Mouse (Mus musculus) neural tube, embryonic 10.5 days (tissue): ENCODE results near the gene Gtf2i.

Experiments
- DNase-seq: peaks from one replicate; pipeline ENCODE4 v3.0.0-alpha.2; 2017; ENCODE audit warnings: low spot score; ENCODE audit errors: extremely low spot score

The Gtf2i gene

DNA sequence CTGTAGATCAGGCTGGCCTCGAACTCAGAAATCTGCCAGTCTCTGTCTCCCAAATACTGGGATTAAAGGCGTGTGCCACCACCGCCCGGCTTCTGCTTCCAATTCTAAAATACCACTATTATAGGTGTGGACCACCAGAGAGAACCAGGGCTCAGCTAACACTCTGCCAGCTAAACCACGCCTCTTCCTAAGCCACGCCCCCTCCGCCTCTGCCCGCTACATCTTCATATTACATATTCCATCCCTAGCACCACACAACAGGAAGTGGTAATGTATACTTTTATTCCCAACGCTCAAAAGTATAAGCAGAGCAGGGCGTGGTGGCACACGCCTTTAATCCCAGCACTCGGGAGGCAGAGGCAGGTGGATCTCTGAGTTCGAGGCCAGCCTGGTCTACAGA is 8.8 kb upstream of the Gtf2i start:
- DNase-seq, result no peak

DNA sequence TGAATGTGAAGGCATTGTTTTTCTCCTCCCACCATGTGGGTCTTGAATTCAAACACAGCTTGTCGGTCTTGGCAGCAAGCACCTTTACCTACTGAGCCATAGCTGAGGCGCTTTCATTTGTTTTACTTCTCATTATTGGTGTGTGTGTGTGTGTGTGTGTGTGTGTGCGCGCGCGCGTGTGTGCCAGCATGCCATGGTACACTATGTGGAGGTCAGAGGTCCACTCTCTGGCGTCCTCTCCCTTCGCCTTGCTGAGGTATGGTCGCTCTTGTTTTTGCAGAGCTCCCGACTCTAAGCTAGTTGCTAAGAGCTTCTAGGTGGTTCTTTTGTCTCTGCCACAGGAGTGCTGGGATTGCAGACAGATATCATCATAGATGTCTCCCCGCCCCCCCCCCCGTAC is 7.8 kb upstream of the Gtf2i start:
- DNase-seq, result no peak

DNA sequence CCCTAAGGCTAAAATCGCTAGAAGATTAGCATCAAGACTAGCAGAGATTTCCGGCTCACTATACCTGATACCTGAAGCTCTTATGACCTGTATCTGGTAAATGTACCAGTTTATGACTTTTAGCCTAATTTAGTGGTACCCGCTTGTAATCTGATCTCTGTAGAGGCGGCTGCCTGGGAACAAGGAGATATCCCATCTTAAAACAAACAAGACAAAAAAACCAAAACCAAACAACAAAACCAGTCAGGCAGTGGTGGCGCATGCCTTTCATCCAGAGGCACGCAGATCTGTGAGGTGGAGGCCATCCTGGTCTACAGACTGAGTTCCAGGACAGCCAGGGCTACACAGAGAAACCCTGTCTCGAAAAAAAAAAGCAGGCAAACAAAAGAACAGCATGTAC is 7.1 kb upstream of the Gtf2i start:
- no peak for DNase-seq

DNA sequence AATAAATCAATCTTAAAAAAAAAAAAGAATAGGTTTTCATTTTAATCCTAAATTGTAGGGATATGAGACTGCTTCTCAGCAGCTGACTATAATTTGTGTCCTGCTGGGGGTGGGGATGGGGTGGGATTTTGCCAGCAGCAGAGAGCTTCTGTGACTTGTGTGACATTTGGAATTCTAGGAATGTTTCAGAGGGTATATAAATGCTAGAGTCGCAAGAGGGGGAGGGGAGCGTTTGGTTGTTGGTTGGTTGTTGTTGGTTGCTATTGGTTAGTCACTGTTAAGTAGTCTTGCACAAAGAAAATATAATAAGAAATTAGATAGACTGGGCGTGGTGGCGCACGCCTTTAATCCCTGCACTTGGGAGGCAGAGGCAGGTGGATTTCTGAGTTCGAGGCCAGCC is 4.3 kb upstream of the Gtf2i start:
- DNase-seq, result no peak

DNA sequence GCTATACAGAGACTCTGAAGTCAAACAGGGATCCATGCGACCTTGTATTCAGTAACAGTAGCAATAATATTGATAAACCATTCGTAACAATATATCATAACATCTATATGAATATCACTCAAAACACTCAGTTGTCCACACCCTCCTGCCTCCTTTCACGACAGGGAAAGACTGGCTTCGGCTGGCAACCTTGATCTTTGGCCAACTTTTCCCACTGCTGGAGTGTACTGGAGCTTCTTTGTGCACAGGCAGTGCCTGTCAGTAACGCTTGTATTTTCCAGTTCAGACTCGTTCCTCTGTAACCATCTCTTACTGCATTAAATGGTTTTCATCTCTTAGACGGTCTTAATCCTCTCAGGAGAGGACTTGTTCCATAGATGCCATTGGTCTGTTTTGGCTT is 2.2 kb upstream of the Gtf2i start:
- no peak for DNase-seq

- peak; percentile 48 for DNase-seq
Observed at GRCm38 (mm10) chr5:134315623-134316350, 1.2 kb upstream of the Gtf2i start.

DNA sequence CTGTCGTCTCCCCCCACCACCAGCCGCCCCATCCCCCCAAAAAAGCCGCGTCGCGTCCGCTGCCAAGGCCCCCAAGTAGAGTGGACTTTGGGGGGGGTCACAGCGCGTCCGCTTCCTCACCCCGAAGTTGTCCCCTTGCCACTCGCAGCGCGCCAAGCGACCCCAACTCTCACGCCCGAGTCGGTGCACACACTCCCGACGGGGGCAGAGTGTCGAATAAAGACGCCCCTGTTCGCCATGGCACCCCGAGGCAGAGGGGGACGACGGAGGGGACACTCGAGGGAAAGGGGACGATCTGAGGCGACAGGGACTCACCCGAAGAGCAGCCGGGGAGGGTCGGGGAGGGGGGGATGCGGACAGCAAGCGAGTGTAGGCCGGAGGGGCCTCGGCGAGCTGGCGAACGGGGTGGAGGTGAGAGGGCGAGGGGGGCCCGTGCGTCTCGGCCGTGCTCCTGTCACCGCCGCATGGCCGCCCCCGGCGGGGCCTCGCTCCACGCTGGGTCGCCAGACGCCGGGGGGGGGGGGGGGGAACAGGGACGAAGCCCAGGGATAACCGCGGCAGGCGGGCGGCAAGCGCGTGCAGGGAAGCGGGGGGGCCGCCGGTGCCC is 389 bp downstream of the Gtf2i start:
- peak; percentile 85 for DNase-seq

DNA sequence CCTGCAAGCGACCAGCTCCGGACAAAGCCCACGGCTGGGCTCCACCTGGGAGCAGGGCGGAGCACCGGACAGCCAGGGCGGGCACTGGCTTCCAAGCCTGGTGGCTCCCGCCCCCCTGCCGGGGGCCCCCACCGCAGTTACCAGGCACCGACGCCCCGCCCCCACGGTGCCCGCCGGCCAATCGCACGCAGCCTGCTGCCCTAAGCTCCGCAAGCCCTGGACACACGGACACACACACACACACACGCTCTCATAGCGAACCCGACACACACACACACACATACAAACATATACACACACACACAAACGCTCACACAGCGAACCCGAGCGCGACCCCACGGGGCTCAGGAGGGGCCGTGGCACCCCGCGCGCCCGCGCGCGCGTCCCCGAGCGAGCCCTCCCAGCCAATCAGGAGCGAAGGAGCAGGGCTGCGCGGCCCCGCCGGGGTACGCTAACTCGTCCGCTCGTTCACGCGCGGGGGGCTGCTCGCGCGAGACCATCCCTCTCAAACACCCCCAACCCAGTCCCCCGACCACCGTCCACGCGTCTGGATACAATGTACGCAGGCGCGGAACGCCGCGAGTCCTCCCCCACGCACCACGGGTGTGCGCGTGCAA is 1.0 kb downstream of the Gtf2i start:
- peak; percentile 97 for DNase-seq

GRCm38 (mm10) chr5:134312691-134313450 is 1.7 kb downstream of the Gtf2i start:
- peak; percentile 49 for DNase-seq

- no peak for DNase-seq
Observed at GRCm38 (mm10) chr5:134311894-134312411, 2.6 kb downstream of the Gtf2i start.

GRCm38 (mm10) chr5:134310201-134310600 is 4.4 kb downstream of the Gtf2i start:
- no peak for DNase-seq

- no peak for DNase-seq
Observed at GRCm38 (mm10) chr5:134309345-134309744, 5.2 kb downstream of the Gtf2i start.

DNA sequence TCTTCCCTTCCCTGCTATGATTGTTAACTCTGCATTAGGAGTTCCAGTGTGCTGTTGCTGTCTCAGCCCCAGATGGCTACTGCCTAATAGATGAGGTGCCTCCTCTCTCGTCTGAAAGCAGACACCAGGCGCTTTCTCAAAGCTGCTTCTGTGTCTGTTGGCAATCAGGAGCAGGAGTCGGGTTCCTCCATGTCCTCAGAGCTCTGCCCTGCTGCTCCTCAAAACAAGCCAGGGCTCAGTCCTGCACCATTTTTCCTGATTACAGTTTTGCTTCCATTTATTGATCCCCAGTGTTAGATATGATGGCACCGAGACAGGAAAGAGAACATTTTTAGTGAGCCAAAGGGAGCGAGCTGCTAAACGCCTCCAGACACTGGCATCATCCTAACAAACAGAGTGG is 9.9 kb downstream of the Gtf2i start:
- DNase-seq, result no peak

DNA sequence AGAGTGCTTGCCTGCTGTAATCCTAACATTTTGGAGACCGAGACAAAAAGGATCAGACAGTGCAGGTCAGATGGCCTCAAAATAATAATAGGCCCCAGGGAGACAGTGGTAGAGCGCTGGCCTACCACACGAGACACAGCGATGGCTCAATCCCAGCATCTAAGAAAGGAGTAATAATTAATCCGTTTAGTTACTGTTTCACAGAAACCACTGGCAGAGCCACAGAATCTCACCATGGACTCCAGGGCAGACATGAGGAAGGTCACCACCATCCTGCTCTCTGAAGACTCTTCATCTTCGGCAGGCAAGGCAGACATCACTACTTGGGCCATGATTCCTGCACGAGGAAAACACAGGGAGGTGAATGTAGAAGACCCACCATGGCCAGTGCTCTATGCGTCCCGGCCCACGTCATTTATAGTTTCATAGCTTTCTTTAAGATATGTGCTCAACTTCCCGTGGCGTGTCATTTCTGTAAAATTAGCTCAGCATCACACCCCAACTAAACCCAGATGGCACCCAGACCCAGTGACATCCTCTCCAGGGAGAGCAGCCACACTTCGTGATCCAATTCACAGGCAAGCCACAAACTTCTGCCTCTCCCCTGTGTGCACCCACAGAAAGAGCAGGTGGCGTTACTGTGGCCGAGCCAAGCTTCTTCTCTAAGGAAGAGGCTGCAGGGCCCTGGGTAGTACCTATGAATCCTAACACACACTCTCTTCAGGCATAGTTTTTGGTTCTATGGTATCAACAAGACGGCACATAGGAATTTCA is 19.1 kb downstream of the Gtf2i start:
- DNase-seq, result no peak

DNA sequence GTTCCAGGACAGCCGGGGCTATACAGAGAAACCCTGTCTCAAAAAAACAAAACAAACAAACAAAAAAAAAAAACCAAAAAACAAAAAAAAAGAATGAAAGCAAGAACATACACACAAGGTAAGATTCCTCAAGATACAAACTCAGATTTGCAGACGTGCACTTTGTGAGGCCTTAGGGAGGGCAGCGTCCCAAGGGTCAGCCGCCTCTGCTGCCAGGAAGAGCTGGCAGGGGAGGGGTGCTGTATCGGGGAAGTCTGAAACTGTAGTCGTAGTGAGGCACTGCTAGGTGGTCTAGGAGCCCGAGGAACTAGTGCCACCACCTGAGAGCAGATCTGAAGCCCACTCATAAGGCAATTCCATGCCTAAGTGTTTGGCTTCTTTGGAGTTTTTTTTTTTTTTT is 20.0 kb downstream of the Gtf2i start:
- no peak for DNase-seq

DNA sequence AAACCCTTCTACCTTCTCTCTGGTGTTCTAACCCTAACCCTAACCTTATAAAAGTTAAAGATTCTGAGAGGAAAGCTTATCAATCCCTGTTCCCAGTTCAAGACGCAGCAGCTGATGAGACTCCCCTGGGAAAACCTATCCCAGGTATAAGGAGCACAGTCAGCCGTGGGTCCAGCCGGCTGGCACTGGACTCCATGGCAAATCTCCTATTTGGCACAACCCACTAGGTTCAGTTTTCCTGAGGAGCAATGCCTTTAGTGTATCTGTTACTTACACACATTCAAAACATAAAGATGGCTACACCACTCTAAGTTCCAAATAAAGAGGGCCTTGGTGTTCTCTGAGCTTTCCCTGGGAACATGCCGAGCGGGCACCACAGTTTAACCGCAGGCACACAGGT is 23.5 kb downstream of the Gtf2i start:
- DNase-seq, result no peak

- DNase-seq, result no peak
Observed at GRCm38 (mm10) chr5:134289935-134290560, 24.5 kb downstream of the Gtf2i start.

DNA sequence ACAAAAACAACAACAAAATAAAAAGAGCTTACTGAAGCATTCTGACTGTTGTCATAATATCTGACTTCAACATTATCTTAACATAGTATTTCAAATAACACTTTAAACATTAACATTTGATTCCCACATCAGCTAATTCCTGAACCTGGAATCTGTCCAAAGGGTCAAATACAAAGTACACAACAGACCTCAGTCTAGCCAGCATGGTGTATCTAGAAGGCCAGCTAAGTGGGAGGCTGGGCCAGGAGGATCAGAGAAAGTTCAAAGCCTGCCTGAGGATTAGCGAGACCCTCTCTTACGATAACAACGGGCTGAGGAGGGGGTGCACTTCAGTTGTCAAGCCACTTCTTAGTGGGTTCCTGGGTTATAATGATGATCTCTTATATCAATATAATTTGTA is 26.5 kb downstream of the Gtf2i start:
- no peak for DNase-seq

DNA sequence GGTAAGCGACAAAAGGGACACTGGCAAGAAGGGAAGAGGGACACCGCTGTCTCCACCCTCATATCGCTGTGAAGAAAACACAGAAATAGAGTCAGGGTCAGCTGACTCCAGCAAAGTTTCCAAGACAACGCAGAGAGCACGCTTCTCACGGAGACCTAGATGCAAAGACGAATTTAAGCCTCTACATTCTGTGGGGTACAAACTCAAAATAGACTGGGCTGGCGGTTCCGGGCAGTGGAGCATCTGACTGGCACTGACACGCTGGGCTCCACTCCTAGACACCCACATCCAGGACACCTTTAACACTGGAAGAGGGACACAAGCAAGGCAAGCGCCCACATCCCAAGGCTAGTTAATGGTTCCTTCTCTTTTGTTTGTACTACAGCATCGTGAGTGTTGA is 29.6 kb downstream of the Gtf2i start:
- DNase-seq, result no peak

DNA sequence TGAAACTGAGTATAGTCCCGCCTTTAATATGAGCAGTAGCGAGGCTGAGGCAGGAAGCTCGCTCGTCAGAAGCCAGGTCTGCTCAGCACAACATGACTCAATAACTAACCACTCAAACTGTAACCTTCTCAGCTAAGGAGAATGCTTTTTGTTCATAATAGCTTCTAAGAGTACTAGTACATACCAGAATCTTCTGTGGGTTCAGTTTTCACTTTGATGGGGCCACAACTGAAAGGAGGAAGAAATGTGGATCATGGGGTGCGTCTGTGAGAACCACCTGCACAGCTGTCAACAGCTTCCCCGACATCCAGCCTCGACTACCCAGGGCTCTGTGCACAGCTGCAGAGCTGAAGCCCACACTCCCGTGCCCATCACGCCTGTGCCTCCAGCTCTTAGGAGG is 32.0 kb downstream of the Gtf2i start:
- DNase-seq, result no peak

DNA sequence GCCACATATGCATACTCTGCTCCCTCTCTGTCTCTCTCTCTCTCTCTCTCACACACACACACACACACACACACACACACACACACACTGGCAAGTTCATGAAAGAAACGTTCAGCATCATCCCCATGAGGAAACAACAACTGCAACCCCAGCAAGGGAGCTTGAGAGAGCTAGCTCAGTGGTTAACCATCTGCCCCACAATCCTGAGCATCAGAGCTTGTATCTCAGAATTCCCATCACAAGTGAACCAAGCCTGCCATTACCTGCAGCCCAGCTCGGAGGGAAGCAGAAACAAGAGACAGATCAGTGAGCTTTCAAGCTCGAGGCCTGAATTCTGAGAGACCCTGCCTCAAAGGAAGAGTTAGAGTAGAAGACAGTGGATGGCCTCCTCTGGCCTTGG is 32.5 kb downstream of the Gtf2i start:
- DNase-seq, result no peak
